In genomic region chr10:25416696-25417095, GRCm38 (mm10) we compare ENCODE assay signal across 19 mouse cellular contexts. TPM values are rescaled to one million over a fixed set of nuclear protein-coding genes. Genes with fewer than 3 reads are reported as not detected.
DNase-seq lines count a peak whose midpoint lies in the region; ATAC-seq and TF ChIP-seq lines count a peak whose summit lies in the region.
"Had no signal": no experiment of that assay in that cellular context is flagged by ENCODE, and none has a peak within 500 bp of the region (broad histone marks: within the 10 kb centered on the region; RNA-seq: fewer than 3 reads in every experiment).

No protein-coding gene starts in this region.

- H3K36me3 ChIP-seq in MEL (ENCODE audit: control insufficient read depth in 1 of 2, insufficient read depth in 2 of 2, low read length in 2 of 2) = peaks cover 0 to 11% of the 10 kb centered on the region in 2 experiments; a peak in 2 of 4 replicates
- no peaks in the 10 kb centered on the region for H3K36me3 ChIP-seq in hindbrain, postnatal 0 days (ENCODE audit: insufficient read depth, low read length)
- H3K36me3 ChIP-seq: G1E had no signal

- peak; percentile 34 to 66; a peak in 3 of 4 replicates for TF ChIP-seq EP300 in MEL (IDR thresholded peaks at IDR 0.05; ENCODE audit: low read depth in 1 of 2, low read length in 2 of 2)

- peak; percentile 11 for DNase-seq in MEL (ENCODE audit: low read depth, low spot score)
- DNase-seq in hindbrain, postnatal 0 days (ENCODE audit: low spot score) = no peak
- DNase-seq: adrenal gland, adult 2 months; adrenal gland, adult 8-10 months; adrenal gland, postnatal 10 days; adrenal gland, postnatal 14 days; adrenal gland, postnatal 25 days; adrenal gland, postnatal 36 days; B cell, adult 2 months; cerebellum, adult 11 months; cerebellum, adult 11-12 months; cerebellum, adult 18-20 months; cerebellum, adult 2 months; cerebellum, adult 8-10 months had no signal

- H3K4me3 ChIP-seq in MEL (ENCODE audit: control insufficient read depth in 1 of 2, insufficient read depth in 1 of 2, low read depth in 2 of 2, low read length in 2 of 2) = no peak overlapping the region
- H3K4me3 ChIP-seq in hindbrain, postnatal 0 days (ENCODE audit: low read length) = no peak overlapping the region

- H3K4me2 ChIP-seq in hindbrain, postnatal 0 days (ENCODE audit: low read depth, low read length) = no peak overlapping the region

- no peaks in the 10 kb centered on the region for H3K27me3 ChIP-seq in MEL (ENCODE audit: control insufficient read depth in 1 of 2, insufficient read depth in 2 of 2, low read length in 2 of 2)
- no peaks in the 10 kb centered on the region for H3K27me3 ChIP-seq in hindbrain, postnatal 0 days (ENCODE audit: insufficient read depth, low read length)
- H3K27me3 ChIP-seq: CH12.LX, Patski had no signal

- no peak overlapping the region for H3K9ac ChIP-seq in MEL (ENCODE audit: control insufficient read depth, low read depth, low read length, poor library complexity, severe bottlenecking)
- H3K9ac ChIP-seq in hindbrain, postnatal 0 days (replicated peaks; ENCODE audit: low read length) = no peak overlapping the region

- peaks cover 4 to 8% of the 10 kb centered on the region in 2 experiments; a peak in 3 of 4 replicates for H3K4me1 ChIP-seq in MEL (ENCODE audit: control insufficient read depth in 1 of 2, insufficient read depth in 2 of 2, low read length in 2 of 2)
- H3K4me1 ChIP-seq in hindbrain, postnatal 0 days (ENCODE audit: insufficient read depth, low read length) = no peaks in the 10 kb centered on the region

- 91% methylated on average over 5 of the region's 5 CpGs for WGBS in hindbrain, postnatal 0 days

- H3K27ac ChIP-seq in MEL (ENCODE audit: control insufficient read depth, low read depth, low read length) = no peak overlapping the region
- H3K27ac ChIP-seq in hindbrain, postnatal 0 days = no peak overlapping the region

- TF ChIP-seq CTCF in MEL (IDR thresholded peaks at IDR 0.05 in 2 of 3, conservative IDR thresholded peaks at IDR 0.05 in 1 of 3; ENCODE audit: control insufficient read depth in 1 of 3, insufficient read depth in 1 of 3, low read depth in 2 of 3, low read length in 3 of 3, poor library complexity in 1 of 3, severe bottlenecking in 1 of 3) = no peak
- TF ChIP-seq CTCF in hindbrain, postnatal 0 days (IDR thresholded peaks at IDR 0.05; ENCODE audit: low read depth) = no peak

- no peaks in the 10 kb centered on the region for H3K9me3 ChIP-seq in MEL (replicated peaks; ENCODE audit: insufficient read depth, low read length)
- H3K9me3 ChIP-seq in hindbrain, postnatal 0 days (ENCODE audit: low read length) = no peaks in the 10 kb centered on the region
- H3K9me3 ChIP-seq: G1E had no signal

- TF ChIP-seq POLR2A in MEL (IDR thresholded peaks at IDR 0.05; ENCODE audit: control insufficient read depth in 1 of 2, insufficient read depth in 1 of 2, low read depth in 1 of 2, low read length in 2 of 2, poor library complexity in 1 of 2) = no peak

- no peak for TF ChIP-seq RAD21 in MEL (IDR thresholded peaks at IDR 0.05; ENCODE audit: low read depth, low read length)

- ATAC-seq in hindbrain, postnatal 0 days = no peak
- ATAC-seq: activated CD4-positive, CD25-positive, alpha-beta regulatory T cell, adult 4 months; CD4-positive, CD25-positive, alpha-beta regulatory T cell, adult 4 months; Patski had no signal

- H3K79me2 ChIP-seq in MEL (ENCODE audit: control insufficient read depth, insufficient read depth, low read length, poor library complexity) = no peaks in the 10 kb centered on the region

TF ChIP-seq in MEL, 35 proteins besides CTCF, POLR2A, EP300 and RAD21:
- no peak for TF ChIP-seq POLR2AphosphoS5 (IDR thresholded peaks at IDR 0.05; ENCODE audit: borderline replicate concordance, low read depth, low read length)
- peak; percentile 67 for TF ChIP-seq GATA1 (IDR thresholded peaks at IDR 0.05; ENCODE audit: low read depth, low read length)
- 0 out of 2 replicates have a peak, but pooled peaks have one; percentile 34 for TF ChIP-seq RCOR1 (IDR thresholded peaks at IDR 0.05; ENCODE audit: low read depth, low read length)

RNA-seq across cellular contexts. Expression of gene Epb41l2, which starts 57.1 kb away (rescaled TPM):
- 4.7 and 8.1 TPM in 2 replicates for total RNA-seq in MEL (2012; rRNA removed)
- polyA plus RNA-seq in MEL (2012; ENCODE audit: insufficient read depth in 1 of 2, insufficient read length in 2 of 2, low read depth in 1 of 2, low replicate concordance in 2 of 2, missing spikeins in 1 of 2) = 10 to 100 TPM in 1 of 2 experiments, not detected in 1; 23.7 TPM
- 35.2 and 49.6 TPM in 2 replicates for total RNA-seq in hindbrain, postnatal 0 days (2014; rRNA removed)
- polyA plus RNA-seq in hindbrain, postnatal 0 days (2015; fragmentation: Nextera tagmentation; extraction: Ambion mirVana) = 26.0 and 30.2 TPM in 2 replicates
- polyA plus RNA-seq: G1E had no signal
